Comparison of ENCODE assay signal across 23 mouse cellular contexts in the genomic region with DNA sequence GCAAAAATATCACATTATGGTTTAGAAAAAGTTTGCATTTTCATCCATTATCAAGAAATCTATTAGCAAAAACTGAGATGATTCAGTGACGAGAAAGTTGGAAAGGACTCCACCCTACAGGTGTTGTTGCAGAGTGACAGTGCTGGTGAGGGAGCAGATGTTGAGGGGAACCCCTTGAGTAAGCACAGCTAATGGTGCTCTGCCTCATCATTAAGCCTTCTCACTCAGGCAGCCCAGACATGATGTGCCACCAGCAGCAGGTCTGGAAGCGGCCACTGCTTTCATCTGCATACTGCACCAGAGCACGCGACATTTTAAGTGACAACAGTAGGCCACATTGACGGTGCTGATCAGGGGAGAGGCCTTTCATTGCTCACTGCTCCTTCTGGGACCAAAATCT.
"Had no signal": no experiment of that assay in that cellular context is flagged by ENCODE, and none has a peak within 500 bp of the region (broad histone marks: within the 10 kb centered on the region; RNA-seq: fewer than 3 reads in every experiment).

No protein-coding gene starts in this region.

- H3K4me3 ChIP-seq: layer of hippocampus, adult 2 months; limb, embryonic 10.5 days; limb, embryonic 13.5 days; liver, embryonic 12.5 days; liver, embryonic 15.5 days; lung, embryonic 15.5 days; megakaryocyte, embryonic 14.5 days; midbrain, embryonic 10.5 days; myocyte; neural tube, embryonic 13.5 days; stomach, embryonic 15.5 days had no signal

- H3K4me1 ChIP-seq: limb, embryonic 10.5 days; limb, embryonic 13.5 days; liver, embryonic 12.5 days; liver, embryonic 15.5 days; lung, embryonic 15.5 days; megakaryocyte, embryonic 14.5 days; midbrain, embryonic 10.5 days; neural tube, embryonic 13.5 days; stomach, embryonic 15.5 days had no signal

- H3K27ac ChIP-seq: kidney, postnatal 0 days; layer of hippocampus, adult 2 months; limb, embryonic 10.5 days; limb, embryonic 13.5 days; liver, embryonic 12.5 days; liver, embryonic 15.5 days; lung, embryonic 15.5 days; midbrain, embryonic 10.5 days; neural tube, embryonic 13.5 days; stomach, embryonic 15.5 days had no signal

- ATAC-seq: liver, embryonic 12.5 days had no signal

- H3K9me3 ChIP-seq: limb, embryonic 10.5 days; liver, embryonic 15.5 days; lung, embryonic 15.5 days; stomach, embryonic 15.5 days had no signal

- H3K9ac ChIP-seq: limb, embryonic 13.5 days; liver, embryonic 12.5 days; liver, embryonic 15.5 days; lung, embryonic 15.5 days; neural tube, embryonic 13.5 days; stomach, embryonic 15.5 days had no signal

- H3K36me3 ChIP-seq: limb, embryonic 10.5 days; liver, embryonic 15.5 days; lung, embryonic 15.5 days; stomach, embryonic 15.5 days had no signal

- DNase-seq: kidney, adult 2 months; kidney, postnatal 25 days; layer of hippocampus, adult 9-11 months; liver; lung, adult 18-20 months; lung, postnatal 10 days; lung, postnatal 36 days; retina, postnatal 1 day; right cerebral cortex, postnatal 25 days; spleen, adult 18-20 months; thymus, postnatal 25 days had no signal

- H3K4me2 ChIP-seq: limb, embryonic 13.5 days; liver, embryonic 12.5 days; liver, embryonic 15.5 days; lung, embryonic 15.5 days; neural tube, embryonic 13.5 days; stomach, embryonic 15.5 days had no signal

- H3K27me3 ChIP-seq: limb, embryonic 13.5 days; liver, embryonic 12.5 days; liver, embryonic 15.5 days; lung, embryonic 15.5 days; megakaryocyte, embryonic 14.5 days; neural tube, embryonic 13.5 days; stomach, embryonic 15.5 days had no signal
